Mouse (Mus musculus): ENCODE results near the gene Trcg1. TPM values are rescaled to one million over a fixed set of nuclear protein-coding genes. Genes with fewer than 3 reads are reported as not detected.

The Trcg1 gene
- polyA plus RNA-seq, 1 experiment from 2014 or later: not detected

DNA sequence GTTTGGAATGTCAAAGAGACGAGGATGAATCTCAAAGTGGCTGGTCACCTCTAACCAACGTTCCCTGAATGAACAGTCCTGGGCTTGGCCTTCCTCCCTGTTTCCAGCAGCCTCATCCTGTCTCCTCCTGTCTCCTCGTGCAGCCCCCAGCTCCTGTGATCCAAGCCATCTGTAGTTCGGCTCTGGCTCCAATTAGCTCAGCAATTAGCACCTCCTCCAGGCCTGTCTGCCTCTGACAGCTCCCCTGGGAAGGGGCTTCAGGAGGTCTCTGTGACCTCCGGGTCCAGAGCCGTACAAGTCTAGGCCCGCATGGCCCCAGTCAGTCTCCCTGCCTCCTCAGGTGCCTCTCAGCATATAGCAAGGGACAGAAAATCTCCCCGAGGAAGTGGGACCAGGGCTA, 34.0 kb downstream of the Trcg1 start:
- no peaks in the 10 kb centered on the region for H3K27me3 ChIP-seq (replicated peaks; ENCODE audit: control insufficient read depth, insufficient read depth, low read length)

DNA sequence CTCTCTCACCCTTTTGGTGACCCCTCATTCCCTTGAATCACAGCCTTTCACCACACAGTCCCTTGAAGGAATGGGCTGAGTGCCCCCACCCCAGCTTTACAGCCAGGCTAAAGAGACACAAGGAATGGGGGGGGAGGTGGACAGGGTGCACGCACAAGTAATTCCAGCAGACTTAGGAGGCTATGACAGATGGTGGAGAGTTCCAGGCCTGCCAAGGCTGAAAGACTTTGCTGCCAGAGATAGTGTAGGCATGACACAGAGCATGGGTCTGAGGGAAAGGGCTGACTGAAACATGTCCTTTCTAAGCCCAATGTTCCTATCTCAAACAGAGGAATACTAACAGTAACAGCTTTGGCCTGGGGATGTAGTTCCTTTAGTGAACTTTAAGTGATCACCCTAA, 34.7 kb downstream of the Trcg1 start:
- Histone ChIP-seq H3K27me3 (replicated peaks; ENCODE audit: control insufficient read depth, insufficient read depth, low read length) (no peaks in the 10 kb centered on the region), H3K36me3 (ENCODE audit: control insufficient read depth, insufficient read depth) (no peaks in the 10 kb centered on the region), H3K9ac (ENCODE audit: low read depth, low read length) (no peak overlapping the region), H3K9me3 (ENCODE audit: control insufficient read depth) (no peaks in the 10 kb centered on the region), H3K4me2 (replicated peaks; ENCODE audit: low read depth) (no peak overlapping the region), H3K27ac (ENCODE audit: low read depth, low read length) (no peak overlapping the region), H3K4me3 (ENCODE audit: low read depth, low read length) (no peak overlapping the region), H3K4me1 (replicated peaks; ENCODE audit: control insufficient read depth, insufficient read depth, low read length) (no peaks in the 10 kb centered on the region)
- 73% methylated on average over 1 of the region's 1 CpGs for WGBS
- TF ChIP-seq CTCF (IDR thresholded peaks at IDR 0.05; ENCODE audit: low read depth): no peak
- ATAC-seq: no peak

More for the DNA sequence above, 34.0 kb downstream of the Trcg1 start:
- Histone ChIP-seq H3K9ac (ENCODE audit: low read depth, low read length) (no peak overlapping the region), H3K4me1 (replicated peaks; ENCODE audit: control insufficient read depth, insufficient read depth, low read length) (no peaks in the 10 kb centered on the region), H3K27ac (ENCODE audit: low read depth, low read length) (no peak overlapping the region), H3K36me3 (ENCODE audit: control insufficient read depth, insufficient read depth) (no peaks in the 10 kb centered on the region), H3K4me3 (ENCODE audit: low read depth, low read length) (no peak overlapping the region), H3K4me2 (replicated peaks; ENCODE audit: low read depth) (no peak overlapping the region), H3K9me3 (ENCODE audit: control insufficient read depth) (no peaks in the 10 kb centered on the region)
- ATAC-seq: no peak
- WGBS: 43% methylated on average over 8 of the region's 8 CpGs
- TF ChIP-seq CTCF (IDR thresholded peaks at IDR 0.05; ENCODE audit: low read depth): no peak

DNA sequence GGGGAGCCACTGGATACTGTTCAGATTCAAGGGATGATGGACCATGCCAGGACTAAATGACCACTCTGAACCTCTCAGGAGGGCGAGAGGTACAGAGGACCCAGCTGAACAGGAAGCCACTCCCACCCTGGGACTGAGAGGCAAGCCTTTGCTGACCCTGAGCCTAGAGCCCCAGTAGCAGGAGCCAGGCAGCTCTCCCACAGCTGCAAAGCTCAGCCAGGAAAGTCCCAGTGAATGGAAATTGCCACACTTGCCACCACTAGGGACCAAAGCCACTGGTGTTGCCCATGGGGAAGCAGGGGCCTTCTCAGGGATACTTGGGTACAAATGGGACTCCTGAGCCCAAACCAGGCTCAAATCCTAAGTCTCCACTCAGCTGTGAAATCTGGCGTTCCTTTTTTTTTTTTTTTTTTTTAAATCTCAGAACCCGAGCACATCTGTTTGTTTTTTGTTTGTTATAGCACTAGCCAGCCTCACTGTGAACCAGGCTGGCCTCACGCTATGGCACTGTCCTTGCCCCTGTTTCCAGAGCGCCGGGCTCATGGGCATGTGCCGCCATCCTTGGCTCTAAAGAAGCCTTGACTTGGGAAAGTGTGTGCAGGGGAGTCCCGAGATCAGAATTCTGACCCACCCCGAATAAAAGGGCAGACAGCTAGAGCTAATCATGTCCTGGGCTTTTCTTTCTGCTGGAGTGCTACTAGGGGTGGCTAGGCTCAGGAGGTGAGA, 35.6 kb downstream of the Trcg1 start:
- Histone ChIP-seq H3K27me3 (replicated peaks; ENCODE audit: control insufficient read depth, insufficient read depth, low read length) (no peaks in the 10 kb centered on the region), H3K27ac (ENCODE audit: low read depth, low read length) (no peak overlapping the region), H3K36me3 (ENCODE audit: control insufficient read depth, insufficient read depth) (no peaks in the 10 kb centered on the region), H3K4me3 (ENCODE audit: low read depth, low read length) (no peak overlapping the region), H3K4me1 (replicated peaks; ENCODE audit: control insufficient read depth, insufficient read depth, low read length) (no peaks in the 10 kb centered on the region), H3K9ac (ENCODE audit: low read depth, low read length) (no peak overlapping the region), H3K4me2 (replicated peaks; ENCODE audit: low read depth) (no peak overlapping the region), H3K9me3 (ENCODE audit: control insufficient read depth) (no peaks in the 10 kb centered on the region)
- 72% methylated on average over 9 of the region's 9 CpGs for WGBS
- ATAC-seq: no peak
- TF ChIP-seq CTCF (IDR thresholded peaks at IDR 0.05; ENCODE audit: low read depth): no peak

DNA sequence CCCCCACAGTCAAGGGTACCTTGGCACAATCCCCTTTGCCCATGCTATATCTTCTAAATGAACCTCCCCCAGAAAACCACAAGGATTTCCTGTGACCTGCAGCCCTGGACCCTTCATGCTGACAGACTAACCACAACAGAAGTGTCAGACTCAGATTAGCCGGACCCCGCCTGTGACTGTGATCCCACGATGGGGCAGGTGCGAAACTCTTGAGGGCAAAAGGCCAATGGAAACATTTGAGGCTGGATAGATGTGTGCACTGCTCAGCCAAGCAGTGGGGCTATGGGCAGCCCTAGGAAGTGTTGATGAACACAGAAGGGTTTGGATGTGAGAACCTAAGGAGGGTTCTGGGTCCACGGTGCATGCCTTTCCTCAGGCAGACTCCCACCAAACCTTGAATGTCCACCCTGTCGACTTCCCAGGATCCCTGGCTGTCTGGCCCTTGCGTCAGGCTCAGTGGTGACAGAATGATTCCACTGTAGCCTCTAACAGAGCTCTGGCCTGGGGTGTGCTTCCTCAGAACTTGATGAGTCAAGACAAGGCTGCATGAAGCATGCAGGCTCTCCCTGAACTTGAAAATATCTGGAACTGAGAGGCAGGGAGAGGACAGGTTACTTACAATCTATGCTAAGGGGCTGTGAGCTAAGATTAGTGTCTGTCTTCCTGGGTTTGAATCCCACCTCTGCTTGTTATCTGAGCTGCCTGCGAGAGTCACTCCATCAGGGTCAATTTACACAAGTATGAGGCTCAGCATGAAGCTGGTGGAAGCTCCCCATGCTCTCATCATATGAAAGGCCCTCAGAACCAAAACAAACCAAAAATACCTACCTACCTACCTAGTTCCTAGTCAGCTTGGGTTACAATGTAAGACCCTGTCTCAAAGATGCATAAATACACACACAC, 36.8 kb downstream of the Trcg1 start:
- 71% methylated on average over 8 of the region's 8 CpGs for WGBS
- no peak overlapping the region for H3K27ac ChIP-seq (ENCODE audit: low read depth, low read length)
- no peak for ATAC-seq

DNA sequence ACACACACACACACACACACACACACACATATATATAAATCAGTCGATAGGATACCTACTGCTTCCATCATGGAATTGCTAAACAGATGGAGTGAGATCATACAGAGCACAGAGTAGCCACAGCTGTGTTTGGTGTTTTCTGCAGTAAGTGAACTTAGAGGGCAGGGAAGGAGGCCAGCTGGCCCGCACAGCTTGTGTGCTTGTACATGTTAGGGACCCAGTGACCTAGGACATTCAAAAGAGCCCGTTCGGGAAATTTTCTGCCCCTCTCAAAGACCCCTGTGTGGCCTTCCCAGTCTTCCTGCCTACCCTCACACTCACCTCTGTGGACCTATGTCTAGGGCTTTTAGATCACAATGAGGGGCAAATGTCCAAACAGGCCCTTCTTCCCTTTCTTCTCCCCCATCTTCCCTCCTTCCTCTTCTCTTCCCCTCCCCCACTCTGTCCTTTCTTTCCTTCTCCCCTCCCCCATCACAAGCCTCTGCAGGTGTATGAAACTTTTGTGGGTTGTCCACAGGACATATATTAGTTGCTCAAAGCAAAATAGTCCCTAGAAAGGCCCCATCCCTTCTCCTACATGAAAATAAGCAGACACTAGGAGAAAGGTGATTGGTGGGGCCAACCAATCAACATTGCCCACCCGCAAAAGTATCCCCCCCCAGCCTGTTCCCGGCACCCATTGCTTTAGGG, 37.6 kb downstream of the Trcg1 start:
- TF ChIP-seq CTCF (IDR thresholded peaks at IDR 0.05; ENCODE audit: low read depth): no peak
- Histone ChIP-seq H3K4me3 (ENCODE audit: low read depth, low read length) (no peak overlapping the region), H3K27ac (ENCODE audit: low read depth, low read length) (no peak overlapping the region), H3K9ac (ENCODE audit: low read depth, low read length) (no peak overlapping the region), H3K4me1 (replicated peaks; ENCODE audit: control insufficient read depth, insufficient read depth, low read length) (no peaks in the 10 kb centered on the region), H3K9me3 (ENCODE audit: control insufficient read depth) (no peaks in the 10 kb centered on the region), H3K4me2 (replicated peaks; ENCODE audit: low read depth) (no peak overlapping the region), H3K27me3 (replicated peaks; ENCODE audit: control insufficient read depth, insufficient read depth, low read length) (no peaks in the 10 kb centered on the region), H3K36me3 (ENCODE audit: control insufficient read depth, insufficient read depth) (no peaks in the 10 kb centered on the region)
- 41% methylated on average over 6 of the region's 6 CpGs for WGBS
- ATAC-seq: no peak

More for the DNA sequence above, 36.8 kb downstream of the Trcg1 start:
- H3K9ac ChIP-seq (ENCODE audit: low read depth, low read length): no peak overlapping the region
- no peaks in the 10 kb centered on the region for H3K9me3 ChIP-seq (ENCODE audit: control insufficient read depth)
- no peak for TF ChIP-seq CTCF (IDR thresholded peaks at IDR 0.05; ENCODE audit: low read depth)
- no peak overlapping the region for H3K4me3 ChIP-seq (ENCODE audit: low read depth, low read length)
- no peaks in the 10 kb centered on the region for H3K36me3 ChIP-seq (ENCODE audit: control insufficient read depth, insufficient read depth)
- no peaks in the 10 kb centered on the region for H3K27me3 ChIP-seq (replicated peaks; ENCODE audit: control insufficient read depth, insufficient read depth, low read length)
- H3K4me1 ChIP-seq (replicated peaks; ENCODE audit: control insufficient read depth, insufficient read depth, low read length): no peaks in the 10 kb centered on the region
- H3K4me2 ChIP-seq (replicated peaks; ENCODE audit: low read depth): no peak overlapping the region

DNA sequence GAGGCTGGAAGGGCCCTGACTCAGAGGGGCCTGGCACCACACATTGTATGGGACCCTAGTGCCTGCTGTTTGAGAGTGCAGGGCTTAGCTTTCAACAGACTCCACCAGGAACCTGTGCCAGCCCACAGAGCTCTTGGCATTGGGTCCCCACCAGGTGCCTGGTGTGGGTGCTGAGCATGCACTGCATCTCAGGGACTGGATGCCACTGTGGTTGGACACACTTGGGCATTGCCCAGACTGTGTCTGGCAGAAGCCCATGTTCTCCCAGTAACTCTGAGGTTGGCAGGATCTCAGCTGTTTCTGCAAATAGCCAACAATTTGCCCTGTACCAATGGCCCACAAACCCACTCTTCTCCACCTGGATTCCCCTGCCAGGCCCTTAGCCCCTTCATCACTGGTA, 40.0 kb downstream of the Trcg1 start:
- H3K36me3 ChIP-seq (ENCODE audit: control insufficient read depth, insufficient read depth): no peaks in the 10 kb centered on the region
- no peak overlapping the region for H3K9ac ChIP-seq (ENCODE audit: low read depth, low read length)
- no peak for TF ChIP-seq CTCF (IDR thresholded peaks at IDR 0.05; ENCODE audit: low read depth)
- H3K27ac ChIP-seq (ENCODE audit: low read depth, low read length): no peak overlapping the region
- H3K27me3 ChIP-seq (replicated peaks; ENCODE audit: control insufficient read depth, insufficient read depth, low read length): no peaks in the 10 kb centered on the region
- ATAC-seq: no peak
- no peaks in the 10 kb centered on the region for H3K4me1 ChIP-seq (replicated peaks; ENCODE audit: control insufficient read depth, insufficient read depth, low read length)
- no peaks in the 10 kb centered on the region for H3K9me3 ChIP-seq (ENCODE audit: control insufficient read depth)
- H3K4me3 ChIP-seq (ENCODE audit: low read depth, low read length): no peak overlapping the region
- H3K4me2 ChIP-seq (replicated peaks; ENCODE audit: low read depth): no peak overlapping the region
